Mouse (Mus musculus): Measurements from ENCODE around the gene Pcdh7.
"Not testable (repeated sequence)": the region's sequence is repeated elsewhere in the genome, so short reads cannot be mapped to it uniquely, and the experiment has no call there.

Gene Pcdh7

DNA sequence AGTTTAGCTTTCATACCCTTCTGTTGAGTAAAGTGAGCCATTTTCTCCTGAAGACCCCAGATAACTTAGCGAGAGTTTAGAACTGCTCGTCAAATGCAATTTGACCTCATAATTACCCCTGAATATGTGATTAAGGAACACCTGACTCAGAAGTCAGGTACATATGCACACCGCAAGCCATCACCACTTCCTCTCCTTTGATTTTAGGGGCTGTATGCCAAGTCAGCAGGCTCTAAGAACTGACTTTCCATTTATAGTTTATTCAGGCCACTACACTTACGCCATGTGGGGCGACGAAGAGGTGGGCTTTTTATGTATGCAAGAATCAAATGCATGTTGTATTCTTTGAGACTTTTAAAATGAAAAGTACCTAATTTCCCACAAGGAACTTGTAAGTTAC lies 366.2 kb downstream of the Pcdh7 start:
- intact Hi-C loops (cut with DNase I): no loop called here

DNA sequence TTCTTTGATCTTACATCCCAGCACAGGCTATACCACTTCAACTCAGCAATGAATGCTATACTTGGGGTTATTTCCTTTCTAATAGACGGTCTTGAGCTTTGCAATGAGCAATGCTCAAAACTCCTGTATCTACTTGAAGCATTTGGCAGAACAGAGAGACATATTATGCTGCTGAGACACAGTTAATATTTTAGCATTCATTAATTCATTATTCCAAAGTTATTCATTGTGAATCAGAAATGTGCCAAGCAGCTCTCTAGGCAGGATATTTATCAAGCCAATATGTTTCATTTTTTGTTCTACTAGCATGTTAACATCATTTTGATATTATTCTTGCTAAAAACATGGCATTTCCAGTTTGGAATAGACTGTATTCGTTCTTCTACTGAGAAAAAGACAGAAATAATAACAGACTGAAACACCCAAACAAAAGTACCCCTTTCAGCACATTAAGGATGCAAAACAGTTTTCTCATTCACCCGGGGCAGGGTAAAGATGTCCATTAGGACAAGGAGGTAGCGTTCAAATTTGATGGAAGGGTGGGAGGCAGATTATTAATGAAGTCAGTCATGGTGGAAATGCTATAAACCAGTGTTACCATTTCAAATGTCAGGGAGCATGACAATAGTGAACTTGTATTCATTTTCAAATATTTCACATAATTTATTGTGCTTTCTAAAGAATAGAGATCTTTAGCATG lies 391.0 kb downstream of the Pcdh7 start:
- intact Hi-C loops (cut with DNase I): no loop called here

DNA sequence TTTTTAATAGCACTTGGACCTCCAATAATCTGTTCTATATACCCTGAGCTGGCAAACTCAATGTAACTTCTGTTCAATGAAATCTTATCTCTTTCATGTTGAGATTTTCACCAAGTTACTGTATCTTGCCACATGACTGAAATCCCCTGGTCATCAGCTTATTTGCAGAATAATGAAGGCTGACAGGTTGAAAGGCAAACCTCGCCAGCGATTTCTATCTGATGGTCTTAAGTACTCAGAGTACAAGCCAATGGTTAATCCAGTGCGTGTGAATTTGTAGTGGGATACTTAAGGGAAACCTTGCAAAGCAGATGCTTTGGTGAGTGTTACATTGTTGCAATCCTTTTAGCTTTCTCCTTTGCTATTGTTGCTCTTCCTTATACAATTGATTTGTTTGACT lies 398.3 kb downstream of the Pcdh7 start:
- intact Hi-C loops (cut with DNase I): no loop called here

DNA sequence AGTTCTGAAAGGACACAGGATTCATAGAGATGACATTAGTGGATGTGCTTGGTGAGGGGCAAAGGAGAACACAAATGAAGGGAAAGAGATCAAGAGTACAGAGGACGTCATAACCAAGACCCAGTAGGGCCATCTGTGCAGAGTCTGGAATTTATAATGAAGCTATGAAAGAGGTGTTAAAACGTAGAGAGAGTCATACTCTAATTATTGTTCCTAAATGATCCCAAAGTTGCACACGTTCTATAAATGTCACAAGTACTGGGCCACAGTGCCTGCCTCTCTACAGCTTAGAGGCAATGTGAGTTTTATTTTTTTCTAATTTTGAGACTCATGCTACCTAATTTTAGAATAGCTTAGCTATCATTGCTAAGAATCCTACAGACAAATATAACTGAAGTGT lies 400.1 kb downstream of the Pcdh7 start:
- intact Hi-C loops (cut with DNase I): no loop called here

GRCm38 (mm10) chr5:58118930-58119611 lies 401.3 kb downstream of the Pcdh7 start:
- intact Hi-C loops (cut with DNase I): no loop called here

DNA sequence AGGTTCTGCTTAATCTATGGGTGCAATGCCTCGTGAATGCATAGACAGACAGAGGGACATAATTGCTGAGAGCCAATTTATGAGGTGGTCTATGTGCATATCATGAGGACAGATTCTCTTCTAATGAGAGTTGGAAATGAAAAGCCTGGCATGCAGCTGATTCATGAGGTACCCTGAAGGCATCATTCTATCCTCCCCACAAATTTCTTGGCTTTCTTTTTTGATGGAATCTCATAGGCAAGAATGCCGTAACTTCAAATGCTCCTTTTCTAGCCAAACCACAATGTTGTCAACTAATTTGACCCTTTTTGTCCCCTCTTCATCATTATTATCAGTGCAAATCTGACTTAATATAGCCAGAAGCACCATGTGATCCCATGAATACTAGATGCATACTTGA lies 426.1 kb downstream of the Pcdh7 start:
- intact Hi-C loops (cut with DNase I): no loop called here

DNA sequence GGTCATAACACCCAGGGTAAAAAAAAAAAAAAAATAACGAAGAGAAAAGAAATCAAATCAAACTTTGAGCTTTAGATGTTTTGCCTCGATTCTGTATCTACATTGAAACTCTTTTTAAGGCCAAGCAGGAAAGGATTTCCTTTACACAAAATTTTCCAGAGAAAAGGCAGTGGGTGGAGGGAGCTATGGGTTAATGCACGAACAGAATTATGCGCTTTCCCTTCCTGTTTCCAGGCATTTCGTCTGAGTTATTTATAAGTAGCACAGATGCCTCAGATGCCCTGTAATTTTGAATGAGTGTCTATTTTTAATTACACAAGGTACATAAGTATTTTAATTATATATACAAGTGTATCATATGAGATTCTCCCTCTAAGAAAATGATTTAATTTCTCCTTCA lies 436.2 kb downstream of the Pcdh7 start:
- intact Hi-C loops (cut with DNase I): no loop called here

DNA sequence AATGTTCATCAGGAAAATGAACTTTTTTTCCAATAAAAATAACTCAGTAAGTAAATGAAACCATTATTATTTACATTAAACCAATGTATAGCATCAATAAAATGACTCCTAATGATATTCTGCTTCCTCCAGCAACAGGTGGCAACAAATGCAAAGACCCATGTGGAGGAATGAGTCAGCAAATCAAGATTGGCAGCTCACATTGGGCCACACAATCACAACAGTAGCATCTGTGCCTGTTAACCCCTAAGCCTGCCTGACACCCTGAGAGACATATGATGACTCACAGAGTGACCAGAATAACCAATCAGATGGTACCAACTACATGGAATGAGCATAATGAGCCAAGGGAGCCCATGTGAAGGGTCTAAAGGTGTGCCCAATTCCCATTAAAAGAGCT lies 454.5 kb downstream of the Pcdh7 start:
- intact Hi-C loops (cut with DNase I): no loop called here

DNA sequence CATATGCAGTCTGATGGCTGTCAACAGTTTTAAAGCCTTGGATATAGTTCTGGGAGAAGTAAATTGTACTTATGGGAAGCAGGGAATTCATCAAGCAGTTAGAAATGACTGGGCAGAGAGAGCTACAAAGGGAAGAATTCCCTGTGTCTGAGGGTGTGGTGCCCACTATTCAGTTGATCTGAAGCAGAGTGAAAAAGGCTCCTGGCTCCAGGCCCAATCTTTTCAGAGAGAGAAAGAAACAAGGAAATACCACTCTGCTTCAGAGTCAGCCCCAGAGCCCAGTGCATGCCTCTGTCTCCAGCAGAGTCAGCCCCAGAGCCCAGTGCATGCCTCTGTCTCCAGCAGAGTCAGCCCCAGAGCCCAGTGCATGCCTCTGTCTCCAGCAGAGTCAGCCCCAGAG lies 456.6 kb downstream of the Pcdh7 start:
- intact Hi-C loops (cut with DNase I): not testable (repeated sequence)

GRCm38 (mm10) chr5:58175532-58175931 lies 457.8 kb downstream of the Pcdh7 start:
- intact Hi-C loops (cut with DNase I): no loop called here
